Mouse (Mus musculus): Measurements from ENCODE around the gene Tfb2m. TPM values are rescaled to one million over a fixed set of nuclear protein-coding genes. Genes with fewer than 3 reads are reported as not detected.

Tfb2m gene
- polyA plus RNA-seq, 1 experiment from 2014 or later, result 22.9 TPM

DNA sequence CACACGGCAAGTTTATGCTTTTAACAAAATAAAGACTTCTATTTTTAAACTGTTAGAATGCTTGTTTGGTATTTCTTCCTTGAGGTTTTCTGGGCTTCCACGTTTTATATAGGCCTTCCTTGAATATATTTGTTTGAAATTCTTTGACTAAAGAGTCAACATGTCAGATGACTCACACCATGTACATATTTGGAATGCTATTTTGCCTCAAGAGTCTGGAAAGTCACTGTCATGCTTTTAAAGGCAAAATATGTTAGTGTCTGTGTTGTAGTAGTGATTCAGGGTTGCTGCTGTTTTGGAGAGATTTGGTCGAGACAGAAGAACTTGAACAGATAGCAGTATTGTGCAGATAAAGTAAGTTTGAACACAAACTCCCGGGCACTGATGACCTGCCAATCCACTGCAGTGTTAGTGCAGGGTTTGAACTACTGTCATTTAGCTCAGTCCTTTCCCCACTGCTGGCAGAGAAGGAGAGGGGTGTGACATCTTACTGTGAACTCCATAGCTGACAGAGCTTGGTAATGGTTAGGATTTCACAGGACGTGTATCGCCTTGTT lies 27.7 kb upstream of the Tfb2m start:
- Histone ChIP-seq H3K9me3 (no peaks in the 10 kb centered on the region), H3K27ac (0 out of 2 replicates have a peak overlapping the region, but pooled peaks have one; percentile 11), H3K36me3 (replicated peaks) (no peaks in the 10 kb centered on the region), H3K4me3 (no peak overlapping the region), H3K4me1 (peaks cover 5% of the 10 kb centered on the region; the same call in 1 of the 2 replicates), H3K27me3 (ENCODE audit: poor library complexity, severe bottlenecking) (no peaks in the 10 kb centered on the region)
- DNase-seq (ENCODE audit: extremely low spot score, low spot score), result no peak
- 83% methylated on average over 6 of the region's 6 CpGs for WGBS

DNA sequence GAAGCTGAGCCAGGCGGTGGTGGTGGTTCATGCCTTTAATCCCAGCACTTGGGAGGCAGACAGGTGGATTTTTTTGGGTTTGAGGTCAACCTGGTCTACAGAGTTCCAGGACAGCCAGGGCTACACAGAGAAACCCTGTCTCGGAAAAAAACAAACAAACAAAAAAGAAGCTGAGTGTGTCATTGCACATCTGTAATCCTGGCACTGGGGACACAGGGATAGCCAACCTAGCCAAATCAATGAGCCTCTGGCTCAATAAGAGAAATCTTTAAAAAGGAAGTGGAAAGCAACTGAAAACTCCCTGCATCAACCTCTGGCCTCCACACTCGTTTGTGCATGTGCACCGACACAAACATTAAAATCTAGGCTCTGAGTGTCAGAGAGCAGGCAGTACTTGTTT lies 25.6 kb upstream of the Tfb2m start:
- WGBS, result 89% methylated on average over 4 of the region's 4 CpGs
- H3K27me3 ChIP-seq (ENCODE audit: poor library complexity, severe bottlenecking), result no peaks in the 10 kb centered on the region
- no peak overlapping the region for H3K27ac ChIP-seq
- DNase-seq (ENCODE audit: extremely low spot score, low spot score), result no peak
- H3K4me1 ChIP-seq, result peaks cover 10% of the 10 kb centered on the region
- H3K36me3 ChIP-seq (replicated peaks), result no peaks in the 10 kb centered on the region
- H3K9me3 ChIP-seq, result no peaks in the 10 kb centered on the region
- no peak overlapping the region for H3K4me3 ChIP-seq

DNA sequence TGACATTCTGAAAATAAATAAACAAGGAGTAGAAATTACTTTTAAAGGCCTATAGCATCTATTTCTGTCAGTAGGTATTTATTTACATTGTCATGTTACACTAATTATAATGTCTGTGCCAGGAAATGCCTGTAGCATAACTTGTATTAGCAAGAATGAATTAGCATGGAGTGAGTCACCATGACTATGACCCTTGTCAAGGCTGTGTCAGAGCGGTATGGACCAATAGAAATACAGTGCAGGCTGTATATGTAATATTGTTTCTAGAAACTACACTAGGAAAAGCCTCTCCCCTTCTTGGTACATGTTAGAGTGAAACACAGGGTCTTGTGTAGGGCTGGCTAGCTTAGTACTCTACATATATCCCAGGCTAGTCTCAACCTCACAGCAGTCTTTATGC lies 24.4 kb upstream of the Tfb2m start:
- Histone ChIP-seq H3K27ac (no peak overlapping the region), H3K9me3 (no peaks in the 10 kb centered on the region), H3K27me3 (ENCODE audit: poor library complexity, severe bottlenecking) (no peaks in the 10 kb centered on the region), H3K4me3 (no peak overlapping the region), H3K36me3 (replicated peaks) (no peaks in the 10 kb centered on the region), H3K4me1 (peaks cover 10% of the 10 kb centered on the region)
- DNase-seq (ENCODE audit: extremely low spot score, low spot score), result no peak
- 98% methylated on average over 1 of the region's 1 CpGs for WGBS

DNA sequence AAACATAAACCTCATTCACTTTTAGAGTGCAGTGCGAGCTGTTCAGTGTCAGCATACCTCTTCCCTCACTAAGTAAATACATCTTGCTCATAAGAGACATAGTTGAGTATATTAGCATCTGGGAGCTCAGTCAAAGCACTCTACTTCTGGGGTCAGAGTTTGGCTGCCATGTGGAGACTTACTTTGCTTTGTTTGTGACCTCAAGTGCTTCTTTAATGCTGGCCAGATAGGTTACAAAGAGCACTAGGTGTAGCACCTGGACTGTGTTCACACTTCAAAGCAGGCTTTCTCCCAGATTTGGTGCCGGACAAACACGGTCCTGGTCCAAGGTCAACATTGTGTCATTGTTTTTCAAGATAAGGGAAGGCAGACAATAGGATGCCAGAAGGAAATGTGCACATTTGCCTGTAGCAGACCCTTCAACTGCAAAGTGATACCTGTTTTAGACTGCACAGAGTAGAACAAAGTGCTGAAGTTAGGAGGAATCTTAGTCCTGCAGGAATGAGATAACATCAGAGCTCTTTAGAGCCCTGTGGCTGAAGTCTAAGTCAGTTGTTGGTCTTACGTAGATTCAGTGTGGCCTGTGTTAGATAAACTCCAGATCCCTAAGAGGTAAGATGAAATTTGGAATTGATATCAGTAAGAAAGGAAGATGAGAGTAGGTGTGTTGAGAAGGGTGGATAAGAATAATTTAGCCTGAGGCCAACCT lies 22.8 kb upstream of the Tfb2m start:
- WGBS, result 85% methylated on average over 4 of the region's 4 CpGs
- Histone ChIP-seq H3K36me3 (replicated peaks) (no peaks in the 10 kb centered on the region), H3K4me1 (peaks cover 6% of the 10 kb centered on the region), H3K9me3 (no peaks in the 10 kb centered on the region), H3K27ac (no peak overlapping the region), H3K4me3 (no peak overlapping the region), H3K27me3 (ENCODE audit: poor library complexity, severe bottlenecking) (no peaks in the 10 kb centered on the region)
- no peak for DNase-seq (ENCODE audit: extremely low spot score, low spot score)

DNA sequence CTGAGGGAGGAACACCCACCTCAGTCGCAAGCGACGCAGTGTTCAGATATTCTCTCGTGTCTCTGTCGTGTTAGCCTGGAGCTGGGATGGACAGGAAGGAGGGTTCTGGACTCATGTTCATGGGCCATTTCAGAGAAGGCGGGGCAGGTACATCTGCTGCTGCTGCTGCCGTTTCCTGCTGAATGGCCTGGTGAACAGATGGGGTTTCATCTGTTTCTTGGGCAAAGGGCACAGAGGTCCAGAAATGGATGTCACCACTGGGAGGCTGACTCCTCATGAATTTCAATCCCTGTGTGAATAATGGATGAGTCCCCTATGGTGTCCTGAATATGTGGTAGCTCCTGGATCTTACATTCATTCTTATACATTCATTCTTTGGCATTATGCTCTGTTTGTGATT lies 21.5 kb upstream of the Tfb2m start:
- DNase-seq (ENCODE audit: extremely low spot score, low spot score), result no peak
- no peak overlapping the region for H3K4me3 ChIP-seq
- no peak overlapping the region; the same call in 1 of the 2 replicates for H3K27ac ChIP-seq
- no peaks in the 10 kb centered on the region for H3K36me3 ChIP-seq (replicated peaks)
- no peaks in the 10 kb centered on the region for H3K9me3 ChIP-seq
- 82% methylated on average over 7 of the region's 7 CpGs for whole genome bisulfite sequencing
- peaks cover 11% of the 10 kb centered on the region for H3K4me1 ChIP-seq
- no peaks in the 10 kb centered on the region for H3K27me3 ChIP-seq (ENCODE audit: poor library complexity, severe bottlenecking)

DNA sequence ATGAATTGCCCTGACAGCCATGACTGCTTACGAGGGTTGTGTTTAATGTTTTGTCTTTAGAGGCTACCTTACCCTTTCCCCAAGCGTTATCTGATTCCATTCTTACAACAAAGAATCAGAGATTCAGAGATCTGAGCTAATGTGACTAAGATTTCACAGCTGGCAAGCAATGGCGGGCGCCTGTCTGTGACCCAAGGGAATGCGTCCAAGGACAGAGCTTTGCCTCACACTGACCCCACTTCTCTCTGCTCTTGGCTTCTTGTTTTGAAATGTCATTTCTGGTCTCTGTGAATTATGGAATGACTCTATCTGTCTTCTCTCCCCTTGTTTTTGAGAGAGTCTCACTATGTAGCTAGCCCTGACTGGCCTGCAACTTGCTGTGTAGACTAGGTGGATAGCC lies 17.9 kb upstream of the Tfb2m start:
- Histone ChIP-seq H3K36me3 (replicated peaks) (no peaks in the 10 kb centered on the region), H3K9me3 (no peaks in the 10 kb centered on the region), H3K4me3 (no peak overlapping the region), H3K4me1 (peaks cover 11% of the 10 kb centered on the region), H3K27ac (no peak overlapping the region), H3K27me3 (ENCODE audit: poor library complexity, severe bottlenecking) (no peaks in the 10 kb centered on the region)
- 79% methylated on average over 5 of the region's 5 CpGs for WGBS
- DNase-seq (ENCODE audit: extremely low spot score, low spot score), result no peak

DNA sequence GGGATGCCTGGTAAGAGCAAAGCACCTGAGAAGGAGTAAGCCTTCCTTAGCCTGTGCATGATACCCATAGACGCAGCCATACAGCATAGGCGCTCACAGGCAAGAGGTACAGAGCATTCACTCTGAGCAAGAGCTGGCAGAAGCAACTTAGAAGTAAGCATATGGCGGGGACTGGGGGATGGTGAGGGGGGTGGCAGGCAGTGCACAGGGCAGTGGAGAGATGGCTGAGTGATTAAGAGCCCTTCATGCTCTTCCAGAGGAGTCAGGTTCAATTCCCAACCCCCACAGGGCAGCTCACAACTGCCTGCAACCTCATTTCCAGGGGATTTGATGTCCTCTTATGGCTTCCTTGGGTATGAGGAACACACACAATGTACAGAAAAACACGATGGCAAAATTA lies 17.1 kb upstream of the Tfb2m start:
- Histone ChIP-seq H3K27me3 (ENCODE audit: poor library complexity, severe bottlenecking) (no peaks in the 10 kb centered on the region), H3K4me1 (peaks cover 11% of the 10 kb centered on the region), H3K4me3 (no peak overlapping the region), H3K9me3 (no peaks in the 10 kb centered on the region), H3K27ac (no peak overlapping the region), H3K36me3 (replicated peaks) (no peaks in the 10 kb centered on the region)
- DNase-seq (ENCODE audit: extremely low spot score, low spot score), result no peak
- WGBS, result 90% methylated on average over 4 of the region's 4 CpGs

DNA sequence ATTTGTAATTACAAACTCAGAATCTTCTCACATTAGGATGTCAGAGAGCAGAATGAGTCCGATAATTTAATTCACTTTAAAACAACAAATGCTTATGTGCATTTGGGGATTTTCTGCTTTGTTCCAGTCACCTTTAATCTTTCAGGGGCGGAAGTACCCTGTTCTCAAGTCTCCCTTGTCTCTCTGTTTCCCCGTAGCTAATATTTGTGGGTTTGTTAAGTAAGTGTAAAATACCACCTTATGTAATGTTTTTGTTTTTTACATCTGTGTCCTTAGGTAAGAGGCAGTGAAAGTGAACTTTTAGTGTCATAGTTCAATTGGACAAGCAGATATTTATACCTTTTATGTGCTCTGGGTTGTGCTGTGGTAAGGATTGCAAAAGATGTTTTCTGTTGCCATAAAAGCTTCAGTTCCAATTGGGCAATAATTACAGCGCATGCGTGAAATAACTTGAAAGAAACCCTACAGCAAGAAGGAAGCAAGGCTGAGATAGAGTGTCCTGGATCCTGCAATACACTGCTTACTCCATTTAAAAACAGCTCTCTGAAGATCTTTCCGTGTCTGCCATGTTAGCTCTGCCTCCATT lies 14.9 kb upstream of the Tfb2m start:
- H3K36me3 ChIP-seq (replicated peaks), result no peaks in the 10 kb centered on the region
- no peak for DNase-seq (ENCODE audit: extremely low spot score, low spot score)
- H3K4me1 ChIP-seq, result 0 out of 2 replicates have a peak, but pooled peaks cover 5% of the 10 kb centered on the region
- no peaks in the 10 kb centered on the region for H3K27me3 ChIP-seq (ENCODE audit: poor library complexity, severe bottlenecking)
- 89% methylated on average over 6 of the region's 6 CpGs for WGBS
- no peaks in the 10 kb centered on the region for H3K9me3 ChIP-seq
- no peak overlapping the region for H3K4me3 ChIP-seq
- H3K27ac ChIP-seq, result no peak overlapping the region

DNA sequence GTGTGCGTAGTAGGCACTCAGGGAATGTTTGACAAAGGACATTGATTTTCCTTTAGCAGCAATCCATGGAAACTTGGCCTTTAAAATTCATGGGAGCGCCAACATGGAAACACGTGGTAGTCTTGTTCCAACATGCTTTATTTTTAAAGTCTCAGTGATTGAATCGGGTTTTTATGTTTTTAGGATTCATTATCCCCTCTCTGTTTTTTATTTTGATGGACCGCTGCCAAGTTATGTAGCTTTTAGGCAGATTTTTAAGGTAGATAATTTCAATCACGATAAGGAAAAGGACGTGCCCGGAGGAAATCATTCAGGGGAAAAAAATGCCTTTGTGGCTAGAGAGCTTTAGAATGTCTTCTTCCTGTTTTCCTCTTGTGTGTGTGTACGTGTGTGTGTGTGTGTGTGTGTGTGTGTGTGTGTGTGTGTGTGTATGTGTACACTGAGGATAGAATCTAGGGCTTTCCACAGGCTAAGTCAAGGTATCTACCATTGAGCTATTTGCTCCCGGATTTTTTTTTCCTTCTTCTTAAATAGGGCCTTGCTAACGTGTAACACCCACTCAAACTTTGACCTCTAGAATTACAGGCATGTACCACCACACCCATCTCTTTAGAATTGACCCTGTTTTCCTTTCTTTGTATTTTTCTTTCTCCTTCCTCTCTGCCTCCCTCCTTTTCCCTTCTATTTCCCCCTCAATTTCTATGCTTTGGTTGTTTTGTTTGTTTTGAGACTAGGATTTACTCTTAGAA lies 13.6 kb upstream of the Tfb2m start:
- Histone ChIP-seq H3K36me3 (replicated peaks) (no peaks in the 10 kb centered on the region), H3K4me1 (0 out of 2 replicates have a peak, but pooled peaks cover 5% of the 10 kb centered on the region), H3K27me3 (ENCODE audit: poor library complexity, severe bottlenecking) (no peaks in the 10 kb centered on the region), H3K27ac (no peak overlapping the region), H3K4me3 (no peak overlapping the region), H3K9me3 (no peaks in the 10 kb centered on the region)
- WGBS, result 86% methylated on average over 11 of the region's 11 CpGs
- no peak for DNase-seq (ENCODE audit: extremely low spot score, low spot score)

DNA sequence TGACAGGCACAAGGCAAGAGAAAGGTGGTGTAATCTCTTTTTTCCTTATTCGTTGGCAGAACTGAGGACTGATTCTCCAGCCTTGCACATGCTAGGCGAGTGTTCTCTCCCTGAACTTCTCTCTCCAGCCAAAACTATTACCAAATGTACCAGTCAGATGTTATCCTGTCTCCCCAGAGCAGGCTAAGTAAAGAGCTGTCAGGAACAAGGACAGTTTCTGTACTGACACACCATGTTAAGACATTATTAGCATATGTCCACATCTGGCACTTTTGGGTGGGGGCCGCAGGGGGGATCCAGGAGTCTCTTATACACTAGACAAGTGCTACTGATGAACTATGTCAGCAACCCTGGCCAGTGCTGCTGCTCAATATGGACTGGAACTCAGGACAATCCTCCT lies 10.9 kb upstream of the Tfb2m start:
- WGBS, result 90% methylated on average over 3 of the region's 3 CpGs
- DNase-seq (ENCODE audit: extremely low spot score, low spot score), result no peak
- H3K27me3 ChIP-seq (ENCODE audit: poor library complexity, severe bottlenecking), result no peaks in the 10 kb centered on the region
- H3K4me3 ChIP-seq, result no peak overlapping the region
- H3K27ac ChIP-seq, result no peak overlapping the region
- no peaks in the 10 kb centered on the region for H3K9me3 ChIP-seq
- H3K36me3 ChIP-seq (replicated peaks), result no peaks in the 10 kb centered on the region
- H3K4me1 ChIP-seq, result peaks cover 3% of the 10 kb centered on the region; the same call in 1 of the 2 replicates

DNA sequence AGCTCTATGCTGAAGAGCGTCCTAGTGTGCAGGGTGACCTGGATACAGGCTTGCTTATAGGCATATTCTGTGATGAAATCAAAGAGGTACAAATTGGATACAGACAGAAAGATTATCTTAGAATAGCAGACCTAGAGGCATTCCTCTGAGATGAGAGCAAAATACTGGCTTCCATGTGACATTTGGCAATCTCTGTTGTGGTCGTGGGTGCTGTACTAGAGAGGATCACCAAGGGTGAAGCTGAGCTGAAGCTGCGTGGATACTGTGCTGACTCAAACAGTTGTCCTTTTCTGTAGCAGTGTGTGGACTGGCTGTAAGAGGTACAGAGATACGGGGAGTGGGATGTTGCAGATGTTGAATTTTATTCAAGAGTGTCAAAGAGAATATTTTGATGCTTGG lies 7.9 kb upstream of the Tfb2m start:
- no peaks in the 10 kb centered on the region for H3K9me3 ChIP-seq
- H3K27ac ChIP-seq, result no peak overlapping the region
- H3K4me1 ChIP-seq, result peaks cover 3% of the 10 kb centered on the region; the same call in 1 of the 2 replicates
- H3K4me3 ChIP-seq, result no peak overlapping the region
- no peak for DNase-seq (ENCODE audit: extremely low spot score, low spot score)
- H3K36me3 ChIP-seq (replicated peaks), result no peaks in the 10 kb centered on the region
- no peaks in the 10 kb centered on the region for H3K27me3 ChIP-seq (ENCODE audit: poor library complexity, severe bottlenecking)
- WGBS, result 87% methylated on average over 4 of the region's 4 CpGs

DNA sequence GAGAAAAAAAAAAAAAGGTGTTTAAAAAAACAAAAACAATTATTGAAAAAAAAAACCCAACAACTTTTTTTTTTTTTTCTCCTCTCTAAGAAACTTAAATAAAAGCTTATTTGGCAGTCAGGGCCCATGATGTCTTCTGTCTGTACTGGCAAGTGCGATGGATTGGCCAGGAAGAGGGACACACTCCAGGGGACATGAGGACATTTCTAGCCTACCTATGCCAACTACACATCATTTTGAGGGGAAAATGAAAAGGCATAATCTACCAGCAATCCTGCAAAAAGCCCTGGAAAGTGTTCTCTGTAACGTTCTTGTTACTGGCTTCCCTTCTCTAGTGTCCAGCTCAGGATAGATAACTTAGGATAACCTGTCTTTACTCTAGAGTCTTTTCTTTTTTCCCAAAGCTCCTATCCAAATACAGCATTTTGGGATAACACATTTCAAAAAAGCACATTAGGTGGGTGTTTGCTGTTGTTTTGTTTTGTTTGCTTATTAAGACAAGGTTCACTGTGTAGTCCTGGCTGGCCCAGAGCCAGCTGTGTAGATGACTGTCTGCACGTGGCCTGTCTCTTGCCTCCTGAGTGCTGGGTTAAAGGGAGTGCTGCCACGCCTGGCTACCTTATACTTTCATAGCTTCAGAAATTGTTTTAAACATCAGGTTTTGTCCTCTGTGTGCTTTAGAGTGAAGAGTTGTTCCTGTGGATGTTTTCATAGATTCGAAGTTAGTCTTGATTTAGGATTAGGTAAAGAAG lies 7.3 kb upstream of the Tfb2m start:
- Histone ChIP-seq H3K27me3 (ENCODE audit: poor library complexity, severe bottlenecking) (no peaks in the 10 kb centered on the region), H3K4me3 (no peak overlapping the region), H3K4me1 (peaks cover 5% of the 10 kb centered on the region), H3K36me3 (replicated peaks) (no peaks in the 10 kb centered on the region), H3K9me3 (no peaks in the 10 kb centered on the region), H3K27ac (no peak overlapping the region)
- DNase-seq (ENCODE audit: extremely low spot score, low spot score), result no peak
- WGBS, result 88% methylated on average over 5 of the region's 5 CpGs

All from forebrain, embryonic 10.5 days (tissue).